Mouse (Mus musculus): Measurements from ENCODE around the gene Ndufaf8. TPM values are rescaled to one million over a fixed set of nuclear protein-coding genes. Genes with fewer than 3 reads are reported as not detected.
A peak's percentile ranks its signal among the peaks of the same experiment; 100 is the strongest.

Gene Ndufaf8
- polyA plus RNA-seq, 1 experiment from 2014 or later: 56.4 TPM

DNA sequence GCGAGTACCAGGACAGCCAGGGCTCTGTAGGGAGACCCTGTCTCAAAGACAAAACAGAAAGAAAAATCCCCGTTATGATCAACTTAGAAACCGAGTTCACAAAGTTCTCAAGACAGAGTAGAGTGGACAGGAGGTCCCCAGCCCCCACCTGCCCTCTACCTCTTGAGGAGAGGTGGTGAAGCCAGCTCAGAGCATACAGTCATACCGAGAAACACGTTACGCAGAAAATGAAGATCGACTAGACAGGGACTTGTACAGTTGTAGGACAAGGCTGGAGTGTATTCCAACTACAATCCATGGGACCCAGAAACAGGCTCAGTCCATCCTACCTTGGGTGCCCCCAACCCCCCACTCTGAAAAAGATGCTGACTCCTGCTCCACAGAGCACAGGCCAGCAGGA is 20.4 kb downstream of the Ndufaf8 start:
- Histone ChIP-seq H3K9me3 (no peaks in the 10 kb centered on the region), H3K4me3 (no peak overlapping the region), H3K36me3 (peaks cover 20% of the 10 kb centered on the region; the same call in 1 of the 2 replicates), H3K27ac (replicated peaks) (no peak overlapping the region), H3K4me2 (no peak overlapping the region), H3K9ac (no peak overlapping the region), H3K4me1 (replicated peaks) (peaks cover 18% of the 10 kb centered on the region), H3K27me3 (no peaks in the 10 kb centered on the region)
- no peak for ATAC-seq (ENCODE audit: low FRiP score, low read depth)
- WGBS: 96% methylated on average over 7 of the region's 7 CpGs

DNA sequence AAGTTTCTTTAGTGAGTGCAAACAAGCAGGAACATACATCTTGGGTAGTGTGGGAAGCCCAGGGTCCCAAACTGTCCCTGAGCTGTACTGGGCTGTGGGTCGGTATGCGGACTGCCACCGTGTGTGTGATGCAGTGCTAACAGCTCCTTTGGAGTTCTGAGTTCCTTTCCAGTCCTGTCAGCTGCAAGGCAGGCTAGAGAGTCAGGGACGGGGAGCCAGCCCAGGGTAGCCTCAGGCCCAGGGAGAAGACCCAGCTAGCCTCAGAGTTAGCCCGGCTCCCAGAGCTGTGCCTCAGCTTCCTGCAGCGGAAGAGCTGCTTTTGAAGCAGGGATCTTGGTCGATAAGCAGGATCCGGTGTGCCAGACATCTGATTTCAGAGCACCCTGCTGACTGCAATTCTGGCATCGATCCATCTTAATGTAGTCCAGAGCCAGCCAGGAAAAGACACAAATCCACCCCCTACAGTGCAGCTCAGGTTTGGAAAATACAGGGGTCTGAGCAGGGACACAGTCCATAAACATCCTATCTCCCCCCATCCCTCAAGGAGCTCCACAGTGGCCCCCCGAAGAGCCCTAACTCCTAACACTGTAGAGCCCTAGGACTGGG is 21.3 kb downstream of the Ndufaf8 start:
- no peaks in the 10 kb centered on the region for H3K9me3 ChIP-seq
- H3K36me3 ChIP-seq: peaks cover 16% of the 10 kb centered on the region; the same call in 1 of the 2 replicates
- 73% methylated on average over 10 of the region's 10 CpGs for WGBS
- H3K27ac ChIP-seq (replicated peaks): peak overlapping the region; percentile 48
- no peaks in the 10 kb centered on the region for H3K27me3 ChIP-seq
- H3K9ac ChIP-seq: no peak overlapping the region; the same call in 1 of the 2 replicates
- ATAC-seq (ENCODE audit: low FRiP score, low read depth): no peak
- peaks cover 18% of the 10 kb centered on the region for H3K4me1 ChIP-seq (replicated peaks)
- no peak overlapping the region for H3K4me3 ChIP-seq
- no peak overlapping the region for H3K4me2 ChIP-seq

DNA sequence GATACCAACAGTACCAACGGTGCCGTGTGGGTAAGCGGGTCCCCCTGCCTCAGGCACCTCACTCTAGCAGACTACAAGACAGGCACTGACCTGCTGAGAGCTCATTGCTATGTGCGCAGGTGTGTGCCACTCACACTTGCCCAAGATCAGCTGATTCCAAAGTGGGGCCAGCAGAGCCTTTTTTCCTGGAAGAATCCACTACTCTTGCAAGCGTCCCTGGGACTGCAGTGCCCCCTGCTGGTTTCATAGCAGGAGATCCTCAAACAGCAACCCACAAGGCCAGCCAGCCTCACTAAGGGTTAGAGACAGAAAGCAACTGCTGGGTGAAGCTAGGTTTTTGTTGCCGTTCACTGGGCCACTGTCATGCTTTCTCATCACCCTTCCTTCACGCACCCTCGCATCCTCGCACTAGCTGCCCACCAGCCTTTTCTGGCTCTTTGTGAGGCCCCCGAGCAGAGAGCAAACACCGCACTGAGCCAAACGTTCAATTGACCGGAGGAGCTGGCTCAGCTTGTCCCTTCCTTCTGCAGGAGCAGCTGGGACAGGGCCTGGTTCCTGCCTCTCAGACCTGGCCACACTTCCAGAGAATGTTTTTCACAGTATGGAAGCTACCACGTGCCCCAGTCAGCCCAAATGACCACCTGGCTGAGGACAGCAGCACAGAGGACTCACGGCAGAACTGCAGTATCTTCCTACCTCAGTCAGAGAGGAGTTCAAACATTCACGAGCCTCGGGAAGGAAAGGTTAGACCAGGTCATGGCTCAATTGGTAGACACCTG is 22.1 kb downstream of the Ndufaf8 start:
- H3K4me2 ChIP-seq: no peak overlapping the region
- H3K27me3 ChIP-seq: no peaks in the 10 kb centered on the region
- no peak for ATAC-seq (ENCODE audit: low FRiP score, low read depth)
- no peak overlapping the region for H3K9ac ChIP-seq
- H3K9me3 ChIP-seq: no peaks in the 10 kb centered on the region
- 77% methylated on average over 17 of the region's 17 CpGs for WGBS
- peaks cover 10% of the 10 kb centered on the region; the same call in 1 of the 2 replicates for H3K36me3 ChIP-seq
- H3K4me1 ChIP-seq (replicated peaks): peaks cover 18% of the 10 kb centered on the region
- peak overlapping the region; percentile 25; the same call in 1 of the 2 replicates for H3K27ac ChIP-seq (replicated peaks)
- H3K4me3 ChIP-seq: no peak overlapping the region

DNA sequence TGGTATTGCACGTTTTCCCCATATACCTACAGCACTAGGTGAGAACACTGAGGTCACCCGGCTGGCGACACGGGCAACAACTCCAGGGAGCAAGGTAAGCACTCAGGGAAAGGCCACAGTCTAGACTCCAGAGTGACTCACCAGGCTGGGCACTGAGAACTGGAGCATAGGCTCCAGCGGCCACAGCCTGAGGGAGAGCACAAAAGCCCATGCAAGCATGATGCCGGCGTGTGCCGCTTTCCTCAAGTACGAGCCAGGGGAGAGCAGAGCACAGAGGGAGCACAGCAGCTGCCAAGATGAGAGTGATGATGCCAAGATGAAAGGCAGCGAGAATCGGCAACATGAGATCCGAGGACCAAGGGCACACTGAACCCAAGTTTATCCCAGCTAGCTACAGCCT is 23.4 kb downstream of the Ndufaf8 start:
- Histone ChIP-seq H3K4me2 (no peak overlapping the region), H3K27me3 (no peaks in the 10 kb centered on the region), H3K4me3 (no peak overlapping the region), H3K9ac (no peak overlapping the region), H3K27ac (replicated peaks) (no peak overlapping the region), H3K36me3 (peaks cover 5% of the 10 kb centered on the region; the same call in 1 of the 2 replicates), H3K4me1 (replicated peaks) (peaks cover 18% of the 10 kb centered on the region), H3K9me3 (no peaks in the 10 kb centered on the region)
- 79% methylated on average over 12 of the region's 12 CpGs for WGBS
- ATAC-seq (ENCODE audit: low FRiP score, low read depth): 0 out of 2 replicates have a peak, but pooled peaks have one; percentile 20

DNA sequence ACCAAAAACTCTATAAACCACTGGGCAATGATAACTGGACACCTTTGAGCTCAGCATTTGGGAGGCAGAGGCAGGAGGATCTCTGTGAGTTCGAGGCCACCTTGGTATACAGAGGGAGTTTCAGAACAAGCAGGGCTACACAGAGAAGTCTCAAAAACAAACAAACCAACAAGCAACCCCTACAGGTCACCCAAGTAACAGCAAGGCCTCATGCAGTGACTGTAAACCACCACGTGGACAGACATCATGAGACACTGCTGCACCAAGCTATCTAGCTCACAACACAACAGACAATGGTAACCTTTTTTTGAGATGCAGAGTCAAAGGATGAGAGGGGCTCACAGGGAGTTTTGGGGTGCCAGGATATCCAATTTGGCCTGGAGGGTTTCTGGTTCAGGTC is 28.1 kb downstream of the Ndufaf8 start:
- Histone ChIP-seq H3K27ac (replicated peaks) (no peak overlapping the region), H3K9me3 (no peaks in the 10 kb centered on the region), H3K4me2 (no peak overlapping the region), H3K9ac (no peak overlapping the region), H3K36me3 (peaks cover 37% of the 10 kb centered on the region), H3K4me3 (no peak overlapping the region), H3K4me1 (replicated peaks) (no peaks in the 10 kb centered on the region; the same call in 1 of the 2 replicates), H3K27me3 (no peaks in the 10 kb centered on the region)
- no peak for ATAC-seq (ENCODE audit: low FRiP score, low read depth)
- WGBS: 88% methylated on average over 2 of the region's 2 CpGs

DNA sequence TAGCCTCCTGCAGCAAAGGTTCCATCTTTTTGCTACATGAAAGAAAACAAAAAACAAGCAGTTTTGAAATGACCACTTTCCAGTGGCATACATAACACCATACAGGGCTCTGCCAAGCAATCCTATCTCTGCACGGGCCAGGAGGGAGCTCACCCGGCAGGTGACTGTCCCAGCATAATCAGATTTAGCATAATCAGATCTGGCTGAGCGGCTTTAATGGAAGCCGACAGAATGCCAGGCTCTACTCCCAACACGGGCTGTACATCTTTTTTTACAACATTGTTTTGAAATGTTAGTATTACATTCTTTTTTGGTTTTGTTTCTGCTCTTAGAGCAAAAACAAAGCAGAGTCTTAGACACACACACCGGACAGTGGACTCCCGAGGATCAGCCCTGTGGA is 30.6 kb downstream of the Ndufaf8 start:
- H3K4me3 ChIP-seq: no peak overlapping the region
- H3K4me1 ChIP-seq (replicated peaks): no peaks in the 10 kb centered on the region
- WGBS: 74% methylated on average over 7 of the region's 7 CpGs
- H3K27me3 ChIP-seq: no peaks in the 10 kb centered on the region
- H3K36me3 ChIP-seq: peaks cover 40% of the 10 kb centered on the region
- H3K27ac ChIP-seq (replicated peaks): no peak overlapping the region
- H3K9ac ChIP-seq: no peak overlapping the region
- H3K4me2 ChIP-seq: no peak overlapping the region
- no peak for ATAC-seq (ENCODE audit: low FRiP score, low read depth)
- no peaks in the 10 kb centered on the region for H3K9me3 ChIP-seq

DNA sequence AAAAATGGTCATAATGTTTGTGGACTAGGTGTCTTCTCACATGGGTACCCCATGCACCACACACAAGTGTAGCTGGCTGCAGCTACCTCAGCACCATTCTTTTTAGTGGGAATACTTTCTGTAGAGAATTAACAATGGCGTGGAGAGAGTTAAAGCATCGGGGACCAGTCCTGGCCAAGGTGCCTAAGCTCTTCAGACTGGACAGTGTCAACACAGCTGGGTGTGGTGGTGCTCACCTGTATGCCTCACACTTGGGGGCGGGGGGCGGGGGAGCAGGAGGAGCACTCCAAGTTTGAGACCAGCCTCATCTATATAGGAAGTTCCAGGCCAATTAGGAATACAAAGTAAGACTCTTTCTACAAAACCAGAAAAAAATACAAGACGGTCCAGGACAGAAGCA is 35.4 kb downstream of the Ndufaf8 start:
- H3K4me3 ChIP-seq: no peak overlapping the region
- H3K9ac ChIP-seq: no peak overlapping the region
- H3K9me3 ChIP-seq: no peaks in the 10 kb centered on the region
- WGBS: 95% methylated on average over 5 of the region's 5 CpGs
- H3K27me3 ChIP-seq: no peaks in the 10 kb centered on the region
- no peak for ATAC-seq (ENCODE audit: low FRiP score, low read depth)
- peaks cover 14% of the 10 kb centered on the region; the same call in 1 of the 2 replicates for H3K4me1 ChIP-seq (replicated peaks)
- no peak overlapping the region for H3K4me2 ChIP-seq
- no peak overlapping the region for H3K27ac ChIP-seq (replicated peaks)
- H3K36me3 ChIP-seq: peaks cover 21% of the 10 kb centered on the region

DNA sequence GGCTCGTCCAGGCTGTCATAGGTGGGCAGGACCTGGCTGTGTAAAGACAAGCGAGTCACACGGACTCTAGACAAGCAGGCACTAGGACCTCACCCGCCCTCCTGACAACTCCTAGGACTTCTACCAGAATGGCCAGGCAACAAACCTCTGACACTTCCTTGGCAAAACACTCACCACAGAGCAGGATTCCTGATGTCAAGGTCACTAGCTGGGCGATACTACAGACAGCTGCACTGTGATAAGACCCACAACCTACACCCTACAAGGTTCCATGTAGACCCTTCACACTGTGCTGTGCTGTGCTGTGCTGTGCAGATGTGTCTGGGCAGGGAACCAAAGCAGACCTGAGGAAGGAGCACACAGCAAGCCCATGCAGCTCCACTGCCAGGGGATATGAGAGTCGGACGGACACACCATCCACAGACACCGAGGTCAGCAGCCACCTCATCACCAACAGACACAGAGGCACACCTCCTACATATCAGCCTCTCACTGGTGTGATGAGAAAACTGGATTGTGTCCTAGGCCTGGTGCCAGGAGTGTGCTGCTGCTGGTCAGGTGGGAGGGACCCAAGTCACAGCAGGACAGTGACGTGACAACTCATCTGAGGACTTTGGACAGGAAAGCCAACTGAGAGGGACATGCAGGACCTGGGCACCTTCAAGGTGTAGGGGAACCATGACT is 36.3 kb downstream of the Ndufaf8 start:
- Histone ChIP-seq H3K36me3 (peaks cover 19% of the 10 kb centered on the region), H3K4me2 (no peak overlapping the region), H3K27me3 (no peaks in the 10 kb centered on the region), H3K4me1 (replicated peaks) (peaks cover 14% of the 10 kb centered on the region; the same call in 1 of the 2 replicates), H3K9ac (no peak overlapping the region), H3K27ac (replicated peaks) (no peak overlapping the region), H3K9me3 (no peaks in the 10 kb centered on the region), H3K4me3 (no peak overlapping the region)
- WGBS: 95% methylated on average over 9 of the region's 9 CpGs
- ATAC-seq (ENCODE audit: low FRiP score, low read depth): no peak; the same call in 1 of the 2 replicates

DNA sequence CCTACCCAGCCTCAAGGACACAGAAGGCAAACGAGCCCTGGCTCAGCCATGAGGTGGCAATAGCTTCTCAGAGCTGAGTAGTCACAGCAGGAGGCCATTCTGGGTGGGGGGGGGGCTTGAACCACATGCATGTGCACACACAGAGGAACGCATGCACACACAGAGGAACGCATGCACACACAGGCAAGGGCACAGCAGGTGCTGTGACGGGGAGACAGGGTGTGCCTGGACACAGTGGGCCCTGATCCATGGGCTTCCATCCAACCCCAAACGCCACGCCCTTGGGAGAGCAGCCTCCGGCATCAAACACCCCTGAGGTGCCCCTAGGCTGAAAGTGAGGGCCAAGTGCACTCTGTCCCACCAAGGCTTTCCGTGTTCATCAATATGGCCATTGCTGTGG is 37.5 kb downstream of the Ndufaf8 start:
- peaks cover 14% of the 10 kb centered on the region; the same call in 1 of the 2 replicates for H3K4me1 ChIP-seq (replicated peaks)
- no peaks in the 10 kb centered on the region for H3K27me3 ChIP-seq
- H3K36me3 ChIP-seq: peaks cover 12% of the 10 kb centered on the region
- no peak overlapping the region for H3K9ac ChIP-seq
- H3K4me3 ChIP-seq: no peak overlapping the region
- ATAC-seq (ENCODE audit: low FRiP score, low read depth): 0 out of 2 replicates have a peak, but pooled peaks have one; percentile 7
- no peak overlapping the region for H3K4me2 ChIP-seq
- 73% methylated on average over 8 of the region's 8 CpGs for WGBS
- H3K27ac ChIP-seq (replicated peaks): no peak overlapping the region
- H3K9me3 ChIP-seq: no peaks in the 10 kb centered on the region

DNA sequence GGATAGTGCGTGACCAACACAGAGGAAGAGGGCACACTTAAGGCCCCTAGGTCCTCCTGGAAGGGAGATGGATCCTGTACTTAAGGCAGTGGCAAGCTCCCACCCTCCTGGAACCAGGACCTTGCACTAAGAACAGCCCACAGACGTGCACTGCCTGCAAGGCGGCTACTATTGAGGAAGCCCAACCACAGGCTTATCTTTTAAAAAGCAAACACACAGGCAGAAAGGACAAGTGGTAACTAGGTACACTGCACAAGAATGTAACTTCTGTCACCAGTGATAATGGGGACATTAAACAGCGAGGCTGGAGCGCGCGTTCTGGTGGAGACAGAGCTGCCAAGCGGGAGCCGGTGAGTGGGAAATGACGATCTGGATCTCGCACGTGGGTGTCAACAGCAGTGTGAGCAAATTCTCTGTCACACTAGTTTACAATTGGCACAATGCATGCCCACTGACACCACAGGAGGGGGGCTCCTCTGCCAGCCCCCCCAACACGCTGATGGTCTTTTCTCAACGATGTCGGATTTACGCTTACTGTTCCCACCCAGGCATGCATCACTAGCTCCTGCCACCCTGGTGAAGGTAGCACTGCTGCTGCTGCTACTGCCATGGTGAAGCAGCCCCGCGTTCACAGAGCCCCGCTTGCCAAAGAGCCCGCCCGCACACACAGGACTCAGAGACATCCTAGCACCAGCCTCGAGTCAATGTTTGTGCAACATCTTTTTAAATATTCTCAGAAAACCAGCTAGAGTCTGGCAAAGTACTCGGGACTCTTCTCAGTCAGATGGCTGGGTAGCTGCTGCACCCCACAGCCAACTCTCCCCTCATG is 38.3 kb downstream of the Ndufaf8 start:
- Histone ChIP-seq H3K9ac (no peak overlapping the region), H3K4me3 (no peak overlapping the region), H3K27me3 (no peaks in the 10 kb centered on the region), H3K4me1 (replicated peaks) (peaks cover 14% of the 10 kb centered on the region; the same call in 1 of the 2 replicates), H3K27ac (replicated peaks) (no peak overlapping the region), H3K4me2 (no peak overlapping the region), H3K36me3 (peaks cover 6% of the 10 kb centered on the region), H3K9me3 (no peaks in the 10 kb centered on the region)
- ATAC-seq (ENCODE audit: low FRiP score, low read depth): 0 out of 2 replicates have a peak, but pooled peaks have one; percentile 20
- WGBS: 56% methylated on average over 23 of the region's 23 CpGs

DNA sequence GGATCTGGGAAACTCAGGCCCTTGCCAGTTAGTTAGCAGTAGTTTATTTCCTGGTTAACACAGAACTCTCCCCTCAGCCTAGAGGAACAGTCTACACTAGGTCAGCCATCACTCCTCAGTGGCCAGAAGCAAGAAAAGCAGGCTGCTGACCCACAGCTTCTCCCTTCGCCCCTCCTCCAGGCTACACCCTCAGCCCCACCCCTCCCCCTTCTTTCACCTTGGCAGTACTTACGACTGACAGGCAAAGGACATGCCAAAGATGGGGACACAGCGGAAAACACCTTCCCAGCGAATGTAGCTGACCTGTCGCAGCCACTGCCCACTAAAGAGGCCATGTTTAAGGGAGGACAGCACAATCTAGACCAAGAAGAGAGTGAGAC is 38.9 kb downstream of the Ndufaf8 start:
- Histone ChIP-seq H3K9me3 (no peaks in the 10 kb centered on the region), H3K27me3 (no peaks in the 10 kb centered on the region), H3K4me2 (no peak overlapping the region), H3K27ac (replicated peaks) (no peak overlapping the region), H3K4me3 (no peak overlapping the region), H3K36me3 (peaks cover 6% of the 10 kb centered on the region), H3K4me1 (replicated peaks) (peaks cover 14% of the 10 kb centered on the region; the same call in 1 of the 2 replicates), H3K9ac (no peak overlapping the region)
- WGBS: 69% methylated on average over 5 of the region's 5 CpGs
- no peak for ATAC-seq (ENCODE audit: low FRiP score, low read depth)
